Mouse (Mus musculus) naive thymus-derived CD4-positive, alpha-beta T cell, adult 2 months (primary cell): ENCODE data around the gene Vmn2r94.

Source experiments
- DNase-seq: peaks from one replicate; pipeline ENCODE4 v3.0.0-alpha.2; 2011; ENCODE audit warnings: low read depth

Vmn2r94 gene

GRCm38 (mm10) chr17:18277656-18278055 lies at the start of gene Vmn2r94:
Vmn2r94 (minus strand) TSS chr17:18277756.
- no peak for DNase-seq

DNA sequence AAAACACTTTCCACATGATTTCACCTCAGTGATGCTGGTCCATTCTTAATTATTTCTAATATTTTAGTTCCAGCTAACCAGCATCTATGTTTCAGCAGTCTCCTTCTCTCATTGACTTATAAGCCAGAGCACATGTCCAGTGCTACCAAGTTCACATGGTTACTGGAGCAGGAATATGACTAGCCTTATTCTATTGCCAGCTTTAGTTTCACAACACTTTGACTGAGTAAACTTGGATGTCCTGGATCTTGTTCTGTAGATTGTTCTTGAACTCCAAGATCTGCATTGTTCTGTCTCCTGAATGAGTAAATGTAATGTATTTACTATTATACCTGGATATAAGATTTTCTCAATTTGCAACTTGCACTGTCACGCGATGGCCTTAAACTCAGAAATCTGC lies 45.5 kb upstream of the Vmn2r94 start:
- DNase-seq = no peak

DNA sequence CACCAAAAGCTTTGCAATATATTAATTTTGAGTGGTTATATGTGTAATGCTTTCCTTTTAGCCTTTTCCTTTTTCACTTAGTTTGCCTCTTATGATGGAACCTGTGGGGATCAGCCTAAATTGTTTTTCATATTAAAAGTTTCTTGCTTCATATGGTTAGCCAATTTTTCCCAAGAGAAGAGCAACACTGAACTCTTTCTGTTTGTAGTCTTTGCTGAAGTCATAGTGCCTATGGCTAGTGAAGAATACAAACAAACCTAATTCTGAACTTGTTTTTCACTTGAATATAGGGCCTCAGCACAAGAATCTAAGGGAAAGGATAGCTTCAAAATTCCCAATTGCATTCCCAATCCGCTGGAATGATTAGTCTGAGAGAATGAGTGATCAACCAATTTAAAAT lies 20.2 kb upstream of the Vmn2r94 start, which contains the start of gene Vmn2r93:
TSS of gene Vmn2r93 (plus strand) at position 301 of the 400 bp plus-strand sequence.
- no peak for DNase-seq

- DNase-seq = no peak
Observed at GRCm38 (mm10) chr17:18236931-18237330, 40.6 kb downstream of the Vmn2r94 start.

DNA sequence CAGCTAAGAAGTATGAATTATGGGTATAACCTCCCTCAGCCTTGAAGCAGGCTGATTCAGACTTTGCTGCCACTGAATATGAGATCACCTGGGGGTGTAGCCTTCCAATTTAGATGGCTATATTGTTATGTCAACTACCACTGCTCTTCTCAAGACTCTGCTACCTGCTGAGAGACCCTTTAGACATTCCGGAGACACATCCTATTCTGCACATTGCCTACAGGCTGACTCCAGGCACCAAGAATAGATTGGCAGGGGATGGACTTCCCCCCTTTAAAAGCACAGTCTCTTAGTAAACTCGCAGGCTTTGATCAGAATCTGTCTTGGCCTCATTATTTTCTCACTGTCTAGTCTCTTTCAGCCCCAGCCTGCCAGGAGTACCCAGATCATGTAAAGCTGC lies 45.6 kb downstream of the Vmn2r94 start:
- no peak for DNase-seq

GRCm38 (mm10) chr17:18221300-18221699 lies 56.3 kb downstream of the Vmn2r94 start:
- DNase-seq = no peak
